Mouse (Mus musculus) embryo, embryonic 10 days (tissue): ENCODE measurements at regions not wholly inside any gene's neighbourhood (a gene's known extent, or its start where the extent isn't known, plus 50 kb on each side); places are given as distances from the start of the nearest gene placed in this dataset.
"Not testable (repeated sequence)": the region's sequence is repeated elsewhere in the genome, so short reads cannot be mapped to it uniquely, and the experiment has no call there.

Experiments used
- DNase-seq: peaks from one replicate; pipeline ENCODE4 v3.0.0-alpha.2; 2015; ENCODE audit warnings: low spot score

- no peak for DNase-seq
Measured at GRCm38 (mm10) chr10:112521388-112521787, 250.5 kb downstream of the Kcnc2 start.

- DNase-seq = no peak
Measured at GRCm38 (mm10) chr10:112543051-112543450, 272.1 kb downstream of the Kcnc2 start.

GRCm38 (mm10) chr10:112571772-112572551, 301.0 kb downstream of the Kcnc2 start:
- no peak for DNase-seq

- DNase-seq = no peak
Measured at GRCm38 (mm10) chr10:112572556-112572955, 301.6 kb downstream of the Kcnc2 start.

- no peak for DNase-seq
Measured at GRCm38 (mm10) chr10:112584939-112585338, 314.0 kb downstream of the Kcnc2 start.

GRCm38 (mm10) chr10:112594327-112594726, 323.4 kb downstream of the Kcnc2 start:
- no peak for DNase-seq

GRCm38 (mm10) chr10:112605592-112605991, 323.2 kb downstream of the Atxn7l3b start:
- DNase-seq = no peak

- no peak for DNase-seq
Measured at GRCm38 (mm10) chr10:112607642-112608041, 321.2 kb downstream of the Atxn7l3b start.

GRCm38 (mm10) chr10:112611711-112612110, 317.1 kb downstream of the Atxn7l3b start:
- DNase-seq = no peak

- no peak for DNase-seq
Measured at GRCm38 (mm10) chr10:112613751-112614150, 315.1 kb downstream of the Atxn7l3b start.

- DNase-seq = no peak
Measured at GRCm38 (mm10) chr10:112614226-112614625, 314.6 kb downstream of the Atxn7l3b start.

- DNase-seq = peak; percentile 38
Measured at GRCm38 (mm10) chr10:112619740-112620139, 309.1 kb downstream of the Atxn7l3b start.

GRCm38 (mm10) chr10:112629752-112630151, 299.0 kb downstream of the Atxn7l3b start:
- DNase-seq = no peak

- DNase-seq = no peak
Measured at GRCm38 (mm10) chr10:112635199-112635598, 293.6 kb downstream of the Atxn7l3b start.

- DNase-seq = no peak
Measured at GRCm38 (mm10) chr10:112636574-112636973, 292.2 kb downstream of the Atxn7l3b start.

GRCm38 (mm10) chr10:112640551-112640950, 288.2 kb downstream of the Atxn7l3b start:
- not testable (repeated sequence) for DNase-seq

GRCm38 (mm10) chr10:112648986-112649385, 279.8 kb downstream of the Atxn7l3b start:
- no peak for DNase-seq
